Mouse (Mus musculus) small intestine, adult 2 months (tissue): ENCODE results near the gene AI597479.

ENCODE experiments used
- CTCF ChIP-seq: fragments of 200-500 bp; IDR thresholded peaks from 2 replicates; pipeline ENCODE4 v1.5.1; 2012; ENCODE audit warnings: low read depth, mild to moderate bottlenecking, control low read depth, inconsistent platforms, low read length, moderate library complexity, mixed read lengths; ENCODE audit not compliant: insufficient replicate concordance, insufficient read length; ENCODE audit errors: extremely low read depth
- POLR2A ChIP-seq: fragments of 200-500 bp; IDR thresholded peaks from 2 replicates; pipeline ENCODE4 v1.6.1; 2012; ENCODE audit warnings: low read depth, mild to moderate bottlenecking, control low read depth, inconsistent platforms, low read length, moderate library complexity

DNA sequence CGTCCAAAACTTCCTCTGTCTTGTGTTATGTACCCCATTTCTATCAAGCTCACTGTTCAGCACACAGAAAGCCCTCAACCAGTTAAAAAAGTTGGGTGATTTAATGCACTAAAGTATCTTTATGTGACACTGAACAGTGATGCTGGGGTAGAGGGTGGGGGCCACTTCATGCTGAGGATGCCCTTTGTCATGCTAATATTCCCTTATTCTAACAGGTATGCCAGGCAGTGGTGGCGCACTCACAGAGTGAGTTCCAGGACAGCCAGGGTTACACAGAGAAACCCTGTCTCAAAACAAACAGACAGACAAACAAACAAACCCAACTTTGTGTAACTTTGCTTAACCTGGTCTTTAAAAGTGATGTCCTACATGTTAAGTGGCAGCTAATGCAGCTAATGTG is 4.3 kb upstream of the AI597479 start:
- TF ChIP-seq POLR2A (no peak), CTCF (no peak)
